Mouse (Mus musculus) kidney, embryonic 15.5 days (tissue): Measurements from ENCODE around the gene Eif3b. TPM values are rescaled to one million over a fixed set of nuclear protein-coding genes. Genes with fewer than 3 reads are reported as not detected.
A peak's percentile ranks its signal among the peaks of the same experiment; 100 is the strongest.
"Not testable (repeated sequence)": the region's sequence is repeated elsewhere in the genome, so short reads cannot be mapped to it uniquely, and the experiment has no call there.

Experiments
- ATAC-seq: fragments of 200-750 bp; cut with Nextera tagmentation; replicated peaks from 2 replicates; pipeline ENCODE4 v1.8.0; 2017; ENCODE audit warnings: moderate TSS enrichment; ENCODE audit not compliant: low FRiP score
- H3K27ac ChIP-seq: fragments of 300-500 bp; sonication (generic); 2 replicates; pipeline ENCODE4 v1.5.1; 2015; ENCODE audit warnings: mild to moderate bottlenecking, inconsistent platforms
- H3K27me3 ChIP-seq: fragments of 300-500 bp; sonication (generic); 2 replicates; pipeline ENCODE4 v1.6.1; 2015; ENCODE audit warnings: inconsistent platforms
- H3K36me3 ChIP-seq: fragments of 300-500 bp; sonication (generic); 2 replicates; pipeline ENCODE4 v1.6.1; 2015; ENCODE audit warnings: inconsistent platforms
- H3K4me1 ChIP-seq: fragments of 300-500 bp; sonication (generic); 2 replicates; pipeline ENCODE4 v1.6.1; 2015; ENCODE audit warnings: inconsistent platforms
- H3K4me2 ChIP-seq: fragments of 300-500 bp; sonication (generic); 2 replicates; pipeline ENCODE4 v1.6.1; 2015; ENCODE audit warnings: moderate library complexity, mild to moderate bottlenecking, inconsistent platforms
- H3K4me3 ChIP-seq: fragments of 300-500 bp; sonication (generic); replicated peaks from 2 replicates; pipeline ENCODE4 v1.5.1; 2015; ENCODE audit warnings: mild to moderate bottlenecking, inconsistent platforms
- H3K9ac ChIP-seq: fragments of 300-500 bp; sonication (generic); 2 replicates; pipeline ENCODE4 v1.6.1; 2015; ENCODE audit warnings: mild to moderate bottlenecking, inconsistent platforms
- H3K9me3 ChIP-seq: fragments of 300-500 bp; sonication (generic); replicated peaks from 2 replicates; pipeline ENCODE4 v1.6.1; 2016; ENCODE audit warnings: inconsistent platforms
- WGBS: fragments of 180-500 bp; shearing (Covaris S2); methylation state at CpG from one replicate; pipeline ENCODE4 v1.1.7; 2015; ENCODE audit warnings: mixed read lengths; 5-methylcytosine and 5-hydroxymethylcytosine counted together
- polyA plus RNA-seq: library from polyadenylated mRNA; unstranded; fragments of >200 nt; fragmentation: Nextera tagmentation; extraction: Ambion mirVana; gene quantifications from 2 replicates; pipeline ENCODE4 v1.2.1, GENCODE M21; 2015

The Eif3b gene
- polyA plus RNA-seq, 1 experiment from 2014 or later, result 127 TPM

DNA sequence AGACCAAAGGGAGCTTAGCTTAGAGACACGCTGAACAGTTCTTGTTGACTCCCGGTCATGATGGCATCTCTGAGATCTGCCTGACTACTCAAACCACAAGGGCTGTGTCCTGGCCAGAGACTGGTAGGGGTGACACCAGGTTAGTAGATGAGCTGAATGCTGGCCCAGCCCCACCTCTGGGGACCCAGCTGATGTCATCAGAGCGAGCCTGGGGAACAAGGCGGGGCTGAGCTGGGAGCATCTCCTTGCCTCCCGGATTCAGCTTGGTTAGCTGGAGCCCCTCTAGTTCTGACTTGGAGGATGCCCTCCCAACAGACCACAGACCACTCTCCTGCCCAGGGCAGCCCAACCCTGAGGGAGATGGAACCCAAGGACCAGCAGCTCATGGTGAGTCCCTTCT is 26.2 kb downstream of the Eif3b start, which contains the start of gene Gm4869:
TSS of gene Gm4869 (plus strand) at position 301 of the 400 bp plus-strand sequence.
- peaks cover 54% of the 10 kb centered on the region for H3K36me3 ChIP-seq
- H3K9me3 ChIP-seq, result no peaks in the 10 kb centered on the region
- no peaks in the 10 kb centered on the region for H3K4me1 ChIP-seq
- no peak within 1 kb of the TSS for H3K4me2 ChIP-seq
- no peak within 1 kb of the TSS for H3K4me3 ChIP-seq
- no peak for ATAC-seq
- no peak within 1 kb of the TSS for H3K27ac ChIP-seq
- WGBS, result 88% methylated on average over 5 of the region's 5 CpGs
- no peaks in the 10 kb centered on the region for H3K27me3 ChIP-seq
- H3K9ac ChIP-seq, result no peak within 1 kb of the TSS

DNA sequence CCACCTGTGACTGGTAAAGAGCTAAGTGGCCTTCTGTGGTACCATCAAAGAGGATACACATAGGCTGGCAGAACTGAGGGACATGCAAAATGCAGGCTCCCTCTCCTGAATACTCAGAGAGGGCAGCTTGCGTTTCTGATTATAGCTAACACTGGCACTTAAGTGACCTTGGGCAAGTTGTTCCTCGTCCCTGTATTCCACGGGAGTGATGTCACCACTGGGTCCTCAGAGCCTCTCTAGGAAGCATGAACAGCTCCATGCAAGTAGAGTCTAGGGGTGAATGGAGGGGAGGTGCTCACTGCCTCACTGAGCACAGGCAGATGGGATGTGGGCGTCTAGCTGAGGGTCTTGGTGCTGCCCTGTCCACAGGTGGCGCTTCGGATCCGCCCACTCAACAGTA is 26.9 kb downstream of the Eif3b start:
- Histone ChIP-seq H3K9ac (no peak overlapping the region), H3K9me3 (no peaks in the 10 kb centered on the region), H3K4me2 (no peak overlapping the region), H3K4me1 (no peaks in the 10 kb centered on the region), H3K27me3 (no peaks in the 10 kb centered on the region), H3K27ac (no peak overlapping the region), H3K36me3 (peaks cover 47% of the 10 kb centered on the region), H3K4me3 (no peak overlapping the region)
- no peak for ATAC-seq
- WGBS, result 69% methylated on average over 7 of the region's 7 CpGs

DNA sequence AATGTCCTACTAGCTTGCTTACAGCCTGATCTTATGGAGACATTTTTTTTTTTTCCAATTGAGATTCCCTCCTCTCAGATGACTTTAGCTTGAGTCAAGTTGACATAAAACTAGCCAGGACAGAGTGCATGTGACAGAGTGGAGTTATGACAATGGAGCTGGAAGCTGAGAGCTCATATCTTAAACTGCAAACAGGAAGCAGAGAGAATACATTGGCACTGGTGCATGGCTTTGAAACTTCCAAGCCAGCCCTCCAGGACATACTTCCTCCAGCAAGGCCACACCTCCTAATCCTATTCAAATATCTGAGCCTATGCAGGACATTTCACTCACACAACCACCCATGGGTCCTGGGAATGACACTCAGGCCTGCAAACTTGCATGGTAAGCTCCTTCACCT is 35.4 kb downstream of the Eif3b start:
- Histone ChIP-seq H3K36me3 (no peaks in the 10 kb centered on the region), H3K9ac (no peak overlapping the region), H3K27me3 (no peaks in the 10 kb centered on the region), H3K4me1 (no peaks in the 10 kb centered on the region), H3K4me2 (no peak overlapping the region), H3K9me3 (no peaks in the 10 kb centered on the region), H3K27ac (peak overlapping the region; percentile 70), H3K4me3 (no peak overlapping the region)
- ATAC-seq, result no peak

DNA sequence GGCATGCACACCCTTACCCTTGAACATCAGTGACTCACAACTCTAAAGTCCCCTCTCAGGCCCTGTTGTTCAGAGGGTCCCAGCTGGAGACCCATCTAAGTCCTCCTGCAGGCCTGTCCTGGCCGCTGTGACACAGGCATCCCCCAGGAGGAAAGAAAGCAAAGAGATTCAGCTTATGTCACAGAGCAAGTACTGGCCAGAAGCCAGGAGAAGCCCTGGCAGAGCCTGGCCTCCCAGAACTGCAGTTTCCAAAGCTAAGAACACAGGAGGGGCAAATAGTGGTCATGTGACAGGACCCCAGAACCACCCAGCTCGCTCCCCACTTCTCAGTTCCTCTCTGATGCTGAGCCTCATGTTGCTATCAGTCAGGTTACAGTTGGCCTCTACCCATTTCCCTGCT is 36.3 kb downstream of the Eif3b start:
- WGBS, result 72% methylated on average over 2 of the region's 2 CpGs
- Histone ChIP-seq H3K9me3 (no peaks in the 10 kb centered on the region), H3K36me3 (no peaks in the 10 kb centered on the region), H3K4me3 (no peak overlapping the region), H3K27me3 (no peaks in the 10 kb centered on the region), H3K4me1 (no peaks in the 10 kb centered on the region), H3K27ac (no peak overlapping the region), H3K4me2 (no peak overlapping the region), H3K9ac (no peak overlapping the region)
- ATAC-seq, result no peak

DNA sequence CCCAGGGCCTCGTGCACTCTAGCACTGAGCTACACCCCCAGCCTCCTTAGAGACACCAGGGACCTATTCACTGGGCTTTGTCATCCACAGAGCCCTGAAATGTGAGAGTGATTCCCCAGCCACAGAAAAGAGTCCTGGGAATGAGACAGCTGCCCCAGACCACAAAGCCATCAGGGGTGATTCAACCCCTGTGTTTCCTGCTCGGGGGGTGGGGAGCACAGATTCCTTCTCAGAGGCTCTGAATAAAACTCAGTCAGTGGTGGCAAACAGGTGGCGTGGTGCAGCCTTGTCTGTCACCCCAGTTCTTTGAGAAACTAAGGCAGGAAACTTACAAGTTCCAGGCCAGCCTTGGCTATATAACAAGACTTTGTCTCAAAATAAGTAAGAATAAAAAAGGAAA is 42.3 kb downstream of the Eif3b start:
- no peaks in the 10 kb centered on the region for H3K4me1 ChIP-seq
- H3K36me3 ChIP-seq, result no peaks in the 10 kb centered on the region
- no peak overlapping the region for H3K4me3 ChIP-seq
- H3K27ac ChIP-seq, result no peak overlapping the region
- H3K27me3 ChIP-seq, result no peaks in the 10 kb centered on the region
- WGBS, result 81% methylated on average over 3 of the region's 3 CpGs
- ATAC-seq, result no peak
- H3K9me3 ChIP-seq, result peaks cover 17% of the 10 kb centered on the region; the same call in 1 of the 2 replicates
- H3K4me2 ChIP-seq, result no peak overlapping the region
- H3K9ac ChIP-seq, result no peak overlapping the region

DNA sequence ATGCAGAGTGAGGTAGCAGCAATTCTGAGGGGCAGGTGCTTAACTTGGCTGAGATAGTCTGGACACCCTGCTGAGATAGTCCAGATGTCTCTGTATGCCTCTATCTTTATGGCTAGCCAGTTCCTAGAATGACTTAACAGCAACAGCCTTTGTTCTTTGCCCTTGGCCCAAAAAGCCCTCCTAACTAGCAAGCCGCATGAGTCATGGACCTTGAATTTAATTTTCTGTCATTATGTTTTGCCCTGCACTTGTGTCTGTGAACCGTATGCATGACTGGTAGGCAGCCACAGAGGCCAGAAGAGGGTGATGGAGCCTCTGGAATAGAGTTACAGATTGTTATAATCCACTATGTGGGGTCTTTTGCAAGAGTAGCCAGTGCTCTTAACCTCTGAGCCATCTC is 44.0 kb downstream of the Eif3b start:
- H3K36me3 ChIP-seq, H3K4me2 ChIP-seq, ATAC-seq, H3K4me1 ChIP-seq, H3K9ac ChIP-seq, H3K27me3 ChIP-seq, H3K4me3 ChIP-seq, H3K27ac ChIP-seq: not testable (repeated sequence)
- WGBS, result 86% methylated on average over 2 of the region's 2 CpGs
- peaks cover 17% of the 10 kb centered on the region; the same call in 1 of the 2 replicates for H3K9me3 ChIP-seq

DNA sequence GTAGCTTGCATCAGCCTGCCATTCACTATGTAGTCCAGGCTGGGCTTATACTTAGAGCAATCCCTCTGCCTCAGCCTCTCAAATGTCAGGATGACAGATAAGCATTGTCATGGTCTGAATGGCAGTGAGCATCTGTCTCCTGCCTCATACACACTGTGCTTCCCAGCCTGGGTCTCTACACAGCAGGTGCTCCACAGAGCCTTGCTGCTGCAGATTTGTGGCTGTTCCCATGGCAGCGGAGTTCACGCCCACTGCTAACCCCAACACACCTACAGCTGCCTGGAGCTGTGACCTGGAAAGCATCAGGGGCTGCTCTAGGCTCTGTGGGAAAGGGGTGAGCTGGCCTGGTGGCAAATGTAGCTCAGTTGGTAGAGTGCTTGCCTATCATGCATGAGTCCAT is 45.8 kb downstream of the Eif3b start:
- ATAC-seq, result no peak
- H3K4me3 ChIP-seq, result no peak overlapping the region
- no peak overlapping the region for H3K9ac ChIP-seq
- H3K4me1 ChIP-seq, result no peaks in the 10 kb centered on the region
- no peak overlapping the region for H3K4me2 ChIP-seq
- H3K9me3 ChIP-seq, result peaks cover 17% of the 10 kb centered on the region; the same call in 1 of the 2 replicates
- no peaks in the 10 kb centered on the region for H3K36me3 ChIP-seq
- 81% methylated on average over 2 of the region's 2 CpGs for WGBS
- no peak overlapping the region for H3K27ac ChIP-seq
- no peaks in the 10 kb centered on the region for H3K27me3 ChIP-seq

DNA sequence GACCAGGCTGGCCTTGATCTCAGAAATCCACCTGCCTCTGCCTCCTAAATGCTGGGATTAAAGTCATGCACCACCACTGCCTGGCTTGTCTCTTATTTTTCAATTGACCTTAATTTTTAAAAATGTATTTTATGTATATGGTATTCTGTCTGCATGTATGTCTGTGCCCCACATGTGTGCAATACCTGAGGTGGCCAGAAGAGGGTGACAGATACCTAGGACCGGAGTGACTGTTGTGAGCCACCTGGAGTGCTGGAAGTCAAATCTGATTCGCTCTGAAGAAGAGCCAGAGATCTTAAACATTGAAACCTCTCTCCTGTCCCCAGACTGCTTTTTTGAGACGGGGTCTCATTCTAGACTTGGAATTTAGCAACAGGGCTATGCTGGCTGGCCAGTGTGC is 53.2 kb downstream of the Eif3b start:
- no peaks in the 10 kb centered on the region for H3K36me3 ChIP-seq

DNA sequence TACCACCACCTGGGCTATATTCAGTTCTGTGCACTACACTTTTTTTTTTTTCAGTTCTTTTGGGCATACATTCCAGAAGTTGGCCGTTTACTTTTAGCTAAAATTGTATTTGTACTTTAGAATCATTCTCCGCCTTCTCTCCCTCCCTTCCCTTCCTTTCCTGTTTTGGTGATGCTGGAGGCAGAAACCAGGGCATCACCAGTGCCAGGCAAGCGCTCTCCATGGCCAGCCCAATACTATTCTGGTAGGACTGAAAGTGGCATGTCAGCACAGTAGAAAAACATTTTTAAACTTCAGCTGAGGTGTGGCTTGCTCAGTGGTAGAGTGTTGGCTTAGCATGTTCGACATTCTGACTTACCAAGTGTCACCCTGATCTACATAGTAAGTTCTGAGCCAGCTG is 62.3 kb downstream of the Eif3b start:
- H3K36me3 ChIP-seq, result no peaks in the 10 kb centered on the region
- WGBS, result 78% methylated on average over 4 of the region's 4 CpGs
- no peak overlapping the region for H3K27ac ChIP-seq
- no peaks in the 10 kb centered on the region for H3K9me3 ChIP-seq
- 0 out of 2 replicates have a peak, but pooled peaks cover under 1% of the 10 kb centered on the region for H3K27me3 ChIP-seq
- no peak overlapping the region for H3K9ac ChIP-seq
- no peak overlapping the region for H3K4me3 ChIP-seq
- no peak for ATAC-seq
- no peak overlapping the region for H3K4me2 ChIP-seq
- H3K4me1 ChIP-seq, result no peaks in the 10 kb centered on the region

More for the DNA sequence above, 53.2 kb downstream of the Eif3b start:
- Histone ChIP-seq H3K9me3 (no peaks in the 10 kb centered on the region), H3K9ac (no peak overlapping the region), H3K4me2 (no peak overlapping the region), H3K4me1 (no peaks in the 10 kb centered on the region), H3K27ac (no peak overlapping the region), H3K4me3 (no peak overlapping the region), H3K27me3 (no peaks in the 10 kb centered on the region)
- WGBS, result 82% methylated on average over 3 of the region's 3 CpGs
- ATAC-seq, result no peak

DNA sequence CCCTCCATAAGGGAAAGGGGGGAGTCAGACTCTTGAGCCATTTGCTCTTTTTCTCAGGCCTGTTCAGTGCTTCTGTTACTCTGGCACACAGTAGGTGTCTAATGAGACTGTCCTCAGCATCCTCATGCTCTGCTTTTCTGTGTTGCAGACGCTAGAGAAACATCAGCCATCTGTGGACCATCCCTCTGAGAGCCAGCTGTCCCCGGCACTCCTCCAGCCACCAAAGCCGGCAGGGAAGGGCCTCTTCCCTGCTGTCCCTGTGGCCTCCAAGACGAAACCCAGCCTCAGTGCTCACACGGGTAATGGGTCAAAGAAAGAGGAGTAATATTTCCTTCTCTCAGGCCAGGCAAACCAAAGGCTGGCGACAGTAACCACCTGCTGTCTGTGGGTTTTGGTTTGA is 72.0 kb downstream of the Eif3b start:
- no peak for ATAC-seq
- H3K4me3 ChIP-seq, result no peak overlapping the region
- no peak overlapping the region for H3K4me2 ChIP-seq
- H3K27ac ChIP-seq, result no peak overlapping the region
- peaks cover 10% of the 10 kb centered on the region; the same call in 1 of the 2 replicates for H3K27me3 ChIP-seq
- H3K9me3 ChIP-seq, result no peaks in the 10 kb centered on the region
- H3K4me1 ChIP-seq, result no peaks in the 10 kb centered on the region
- no peaks in the 10 kb centered on the region for H3K36me3 ChIP-seq
- WGBS, result 50% methylated on average over 6 of the region's 6 CpGs
- H3K9ac ChIP-seq, result no peak overlapping the region

DNA sequence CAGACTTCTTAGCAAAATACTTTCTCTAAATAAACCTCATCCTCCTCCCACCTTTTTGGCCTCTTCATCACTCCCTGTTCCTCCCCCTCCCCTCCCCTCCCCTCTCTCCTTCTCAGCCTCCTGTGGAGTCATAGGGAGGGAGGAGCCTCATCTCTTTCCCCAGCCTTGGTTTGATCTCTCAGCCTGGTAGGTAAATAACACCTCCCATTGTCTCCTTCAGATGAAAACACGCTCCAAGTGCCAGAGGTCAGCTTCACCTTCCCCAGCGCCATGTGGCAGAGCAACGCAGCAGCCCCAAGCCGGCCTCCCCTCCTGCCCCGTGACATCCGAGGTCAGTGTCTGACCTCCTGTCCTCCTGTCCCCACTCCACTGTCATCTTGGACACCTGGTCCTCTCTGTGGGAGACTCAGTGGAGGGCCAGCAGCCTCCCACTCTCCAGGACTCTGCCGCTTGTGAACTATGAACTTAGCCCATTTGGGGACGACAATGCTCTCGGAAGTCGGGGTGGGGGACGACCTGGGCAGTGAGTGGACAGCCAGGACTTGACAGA is 73.6 kb downstream of the Eif3b start:
- Histone ChIP-seq H3K9me3 (no peaks in the 10 kb centered on the region), H3K9ac (no peak overlapping the region), H3K4me2 (no peak overlapping the region), H3K4me1 (no peaks in the 10 kb centered on the region), H3K36me3 (no peaks in the 10 kb centered on the region), H3K4me3 (no peak overlapping the region), H3K27me3 (peaks cover 4% of the 10 kb centered on the region; the same call in 1 of the 2 replicates), H3K27ac (no peak overlapping the region)
- 12% methylated on average over 11 of the region's 11 CpGs for WGBS
- ATAC-seq, result no peak
